Mouse (Mus musculus) forebrain, embryonic 14.5 days (tissue): ENCODE data around the gene Slc27a1. TPM values are rescaled to one million over a fixed set of nuclear protein-coding genes. Genes with fewer than 3 reads are reported as not detected.

Source experiments
- ATAC-seq: fragments of 200-750 bp; cut with Nextera tagmentation; 2 replicates; pipeline ENCODE4 v1.8.0; 2017; ENCODE audit warnings: mild to moderate bottlenecking, moderate library complexity
- DNase-seq: peaks from one replicate; pipeline ENCODE4 v3.0.0-alpha.2; 2015; ENCODE audit warnings: low spot score
- H3K27ac ChIP-seq: fragments of 300-500 bp; sonication (generic); 2 replicates; pipeline ENCODE4 v1.5.1; 2014; ENCODE audit warnings: low read depth, mild to moderate bottlenecking, control low read depth, low read length, moderate library complexity
- H3K27me3 ChIP-seq: fragments of 300-500 bp; sonication (generic); replicated peaks from 2 replicates; pipeline ENCODE4 v1.6.1; 2014; ENCODE audit warnings: low read length, control low read depth, mixed read lengths; ENCODE audit not compliant: control insufficient read depth, insufficient read depth
- H3K36me3 ChIP-seq: fragments of 300-500 bp; sonication (generic); 2 replicates; pipeline ENCODE4 v1.6.1; 2014; ENCODE audit warnings: low read length, control low read depth; ENCODE audit not compliant: control insufficient read depth, insufficient read depth
- H3K4me1 ChIP-seq: fragments of 300-500 bp; sonication (generic); 2 replicates; pipeline ENCODE4 v1.6.1; 2014; ENCODE audit warnings: antibody characterized with exemption, low read length, control low read depth; ENCODE audit not compliant: control insufficient read depth, insufficient read depth
- H3K4me2 ChIP-seq: fragments of 300-500 bp; sonication (generic); 2 replicates; pipeline ENCODE4 v1.6.1; 2014; ENCODE audit warnings: mild to moderate bottlenecking, control low read depth, low read length
- H3K4me3 ChIP-seq: fragments of 300-500 bp; sonication (generic); 2 replicates; pipeline ENCODE4 v1.5.1; 2014; ENCODE audit warnings: low read depth, low read length, control low read depth
- H3K9ac ChIP-seq: fragments of 300-500 bp; sonication (generic); 2 replicates; pipeline ENCODE4 v1.6.1; 2014; ENCODE audit warnings: mild to moderate bottlenecking, low read length, control low read depth, moderate library complexity
- H3K9me3 ChIP-seq: fragments of 300-500 bp; sonication (generic); replicated peaks from 2 replicates; pipeline ENCODE4 v1.6.1; 2016; ENCODE audit warnings: low read length, control low read depth, mixed read lengths; ENCODE audit not compliant: control insufficient read depth
- WGBS: fragments of 180-500 bp; shearing (Covaris S2); extraction: QIAGEN DNeasy Blood & Tissue Kit; methylation state at CpG from one replicate; pipeline ENCODE4 v1.1.7; 2014; 5-methylcytosine and 5-hydroxymethylcytosine counted together
- polyA plus RNA-seq: library from polyadenylated mRNA; unstranded; fragments of >200 nt; fragmentation: Nextera tagmentation; extraction: Ambion mirVana; gene quantifications from 2 replicates; pipeline ENCODE4 v1.2.1, GENCODE M21; 2014

The Slc27a1 gene
- polyA plus RNA-seq, 1 experiment from 2014 or later, result 25.8 TPM

- H3K27ac ChIP-seq, result no peak overlapping the region
- DNase-seq, result no peak
- peaks cover 5% of the 10 kb centered on the region; the same call in 1 of the 2 replicates for H3K27me3 ChIP-seq
- ATAC-seq, result no peak
- no peak overlapping the region for H3K4me2 ChIP-seq
- no peaks in the 10 kb centered on the region for H3K4me1 ChIP-seq
- H3K9me3 ChIP-seq, result no peaks in the 10 kb centered on the region
- 74% methylated on average over 7 of the region's 7 CpGs for WGBS
- no peak overlapping the region for H3K4me3 ChIP-seq
- H3K9ac ChIP-seq, result no peak overlapping the region
- H3K36me3 ChIP-seq, result peaks cover 23% of the 10 kb centered on the region
These were observed 17.9 kb upstream of the Slc27a1 start for GRCm38 (mm10) chr8:71550754-71551153.

- 75% methylated on average over 6 of the region's 6 CpGs for WGBS
- H3K4me1 ChIP-seq, result no peaks in the 10 kb centered on the region
- H3K36me3 ChIP-seq, result peaks cover 7% of the 10 kb centered on the region
- ATAC-seq (no peak), DNase-seq (no peak)
- H3K4me3 ChIP-seq, result no peak overlapping the region
- H3K27me3 ChIP-seq, result peaks cover 26% of the 10 kb centered on the region
- no peak overlapping the region for H3K9ac ChIP-seq
- H3K4me2 ChIP-seq, result no peak overlapping the region
- no peak overlapping the region for H3K27ac ChIP-seq
- no peaks in the 10 kb centered on the region for H3K9me3 ChIP-seq
These were observed 15.9 kb upstream of the Slc27a1 start for GRCm38 (mm10) chr8:71552770-71553169.

- no peak for ATAC-seq
- DNase-seq, result no peak
- Histone ChIP-seq H3K36me3 (0 out of 2 replicates have a peak, but pooled peaks cover 3% of the 10 kb centered on the region), H3K4me1 (peaks cover 6% of the 10 kb centered on the region; the same call in 1 of the 2 replicates), H3K4me3 (no peak overlapping the region), H3K9me3 (no peaks in the 10 kb centered on the region), H3K27me3 (peaks cover 38% of the 10 kb centered on the region), H3K27ac (no peak overlapping the region), H3K4me2 (no peak overlapping the region), H3K9ac (no peak overlapping the region)
- WGBS, result 76% methylated on average over 6 of the region's 6 CpGs
These were observed 14.7 kb upstream of the Slc27a1 start for GRCm38 (mm10) chr8:71554001-71554400.

GRCm38 (mm10) chr8:71554644-71555043 lies 14.0 kb upstream of the Slc27a1 start:
- no peaks in the 10 kb centered on the region for H3K36me3 ChIP-seq
- peaks cover 44% of the 10 kb centered on the region for H3K27me3 ChIP-seq
- H3K4me1 ChIP-seq, result peaks cover 6% of the 10 kb centered on the region; the same call in 1 of the 2 replicates
- ATAC-seq (no peak), DNase-seq (no peak)
- 95% methylated on average over 2 of the region's 2 CpGs for WGBS
- H3K4me2 ChIP-seq, result no peak overlapping the region
- H3K4me3 ChIP-seq, result no peak overlapping the region
- H3K9ac ChIP-seq, result no peak overlapping the region
- no peaks in the 10 kb centered on the region for H3K9me3 ChIP-seq
- H3K27ac ChIP-seq, result no peak overlapping the region

GRCm38 (mm10) chr8:71558071-71558957 lies 10.4 kb upstream of the Slc27a1 start, which contains the start of gene Tmem221:
Gene Tmem221, minus strand, starts transcription at chr8:71558871.
- no peak within 1 kb of the TSS for H3K27ac ChIP-seq
- WGBS, result 5% methylated on average over 68 of the region's 70 CpGs
- H3K36me3 ChIP-seq, result no peaks in the 10 kb centered on the region
- H3K9me3 ChIP-seq, result no peaks in the 10 kb centered on the region
- H3K4me3 ChIP-seq, result peak within 1 kb of the TSS; percentile 14
- peaks cover 76% of the 10 kb centered on the region for H3K27me3 ChIP-seq
- ATAC-seq, result no peak
- H3K4me2 ChIP-seq, result peak within 1 kb of the TSS; percentile 43
- no peak for DNase-seq
- H3K4me1 ChIP-seq, result peaks cover 9% of the 10 kb centered on the region; the same call in 1 of the 2 replicates
- 0 out of 2 replicates have a peak within 1 kb of the TSS, but pooled peaks have one; percentile 35 for H3K9ac ChIP-seq

GRCm38 (mm10) chr8:71558958-71559690 lies 9.6 kb upstream of the Slc27a1 start:
- peak; percentile 62 for DNase-seq

GRCm38 (mm10) chr8:71560071-71560470 lies 8.6 kb upstream of the Slc27a1 start:
- WGBS, result 77% methylated on average over 3 of the region's 3 CpGs
- H3K4me3 ChIP-seq, result no peak overlapping the region
- H3K36me3 ChIP-seq, result no peaks in the 10 kb centered on the region
- no peak overlapping the region for H3K4me2 ChIP-seq
- H3K9me3 ChIP-seq, result no peaks in the 10 kb centered on the region
- peaks cover 9% of the 10 kb centered on the region; the same call in 1 of the 2 replicates for H3K4me1 ChIP-seq
- DNase-seq (no peak), ATAC-seq (no peak)
- no peak overlapping the region for H3K27ac ChIP-seq
- H3K27me3 ChIP-seq, result peaks cover 76% of the 10 kb centered on the region
- no peak overlapping the region for H3K9ac ChIP-seq

More at GRCm38 (mm10) chr8:71558958-71559690, 9.6 kb upstream of the Slc27a1 start:
- WGBS, result 2% methylated on average over 24 of the region's 24 CpGs
- Histone ChIP-seq H3K27ac (no peak overlapping the region), H3K4me3 (peak overlapping the region; percentile 14), H3K4me1 (peaks cover 9% of the 10 kb centered on the region; the same call in 1 of the 2 replicates), H3K4me2 (peak overlapping the region; percentile 43), H3K9me3 (no peaks in the 10 kb centered on the region), H3K36me3 (no peaks in the 10 kb centered on the region), H3K9ac (no peak overlapping the region), H3K27me3 (peaks cover 76% of the 10 kb centered on the region)
- peak; percentile 26; the same call in 1 of the 2 replicates for ATAC-seq

GRCm38 (mm10) chr8:71560765-71561164 lies 7.9 kb upstream of the Slc27a1 start:
- Histone ChIP-seq H3K4me3 (no peak overlapping the region), H3K27ac (no peak overlapping the region), H3K27me3 (peaks cover 71% of the 10 kb centered on the region), H3K9ac (no peak overlapping the region), H3K9me3 (no peaks in the 10 kb centered on the region), H3K4me1 (peaks cover 9% of the 10 kb centered on the region; the same call in 1 of the 2 replicates), H3K36me3 (no peaks in the 10 kb centered on the region), H3K4me2 (no peak overlapping the region)
- no peak for ATAC-seq
- 83% methylated on average over 5 of the region's 5 CpGs for WGBS
- no peak for DNase-seq
